Mouse (Mus musculus) megakaryocyte progenitor cell, adult 5-6 weeks (primary cell): ENCODE data around the gene Krt222. TPM values are rescaled to one million over a fixed set of nuclear protein-coding genes. Genes with fewer than 3 reads are reported as not detected.

Source experiments
- total RNA-seq, 2 experiments: library from RNA; stranded (forward) in 1 of 2; stranded (reverse) in 1 of 2; fragments of 157-497, 149-512 nt in 1 of 2; fragments of 200-1000 nt in 1 of 2; gene quantifications; 2 replicates each; pipeline versions ENCODE4 v1.2.3 to v1.2.4; 2015 to 2017

The Krt222 gene
- total RNA-seq, 2 experiments from 2014 or later = not detected

Other genes with a start within 250 kb of the Krt222 start
- 284 and 285 TPM in 2 replicates for gene Top2a, start 219.9 kb downstream of the Krt222 start, total RNA-seq (2015)
- gene Top2a, start 219.9 kb downstream of the Krt222 start, total RNA-seq (2017) = 584 and 646 TPM in 2 replicates
- 188 and 211 TPM in 2 replicates for gene Igfbp4, start 202.8 kb downstream of the Krt222 start, total RNA-seq (2015)
- 327 and 329 TPM in 2 replicates for gene Igfbp4, start 202.8 kb downstream of the Krt222 start, total RNA-seq (2017)
- gene Tns4, start 154.8 kb downstream of the Krt222 start, total RNA-seq (2015) = 2.1 and 2.4 TPM in 2 replicates
- gene Tns4, start 154.8 kb downstream of the Krt222 start, total RNA-seq (2017) = 1.4 and 1.8 TPM in 2 replicates
- gene Ccr7, start 89.0 kb downstream of the Krt222 start, total RNA-seq (2015) = 0.17 and 0.22 TPM in 2 replicates
- not detected in 2 replicates for gene Ccr7, start 89.0 kb downstream of the Krt222 start, total RNA-seq (2017)
- 95.7 and 108 TPM in 2 replicates for gene Smarce1, start 13.1 kb downstream of the Krt222 start, total RNA-seq (2015)
- 161 and 260 TPM in 2 replicates for gene Smarce1, start 13.1 kb downstream of the Krt222 start, total RNA-seq (2017)
- not detected in 2 replicates for gene Krt24, start 41.2 kb upstream of the Krt222 start, total RNA-seq (2015)
- gene Krt24, start 41.2 kb upstream of the Krt222 start, total RNA-seq (2017) = not detected in 2 replicates
- not detected in 2 replicates for gene Krt25, start 78.9 kb upstream of the Krt222 start, total RNA-seq (2015)
- gene Krt25, start 78.9 kb upstream of the Krt222 start, total RNA-seq (2017) = not detected in 2 replicates
- gene Krt26, start 93.9 kb upstream of the Krt222 start, total RNA-seq (2015) = not detected in 2 replicates
- not detected in 2 replicates for gene Krt26, start 93.9 kb upstream of the Krt222 start, total RNA-seq (2017)
- gene Krt27, start 107.0 kb upstream of the Krt222 start, total RNA-seq (2015) = not detected in 2 replicates
- gene Krt27, start 107.0 kb upstream of the Krt222 start, total RNA-seq (2017) = not detected in 2 replicates
- gene Krt28, start 130.8 kb upstream of the Krt222 start, total RNA-seq (2015) = not detected in 2 replicates
- not detected in 2 replicates for gene Krt28, start 130.8 kb upstream of the Krt222 start, total RNA-seq (2017)
- gene Krt10, start 145.3 kb upstream of the Krt222 start, total RNA-seq (2015) = 2.3 and 7.2 TPM in 2 replicates
- 0.47 TPM in 1 of 2 replicates, not detected in the other for gene Krt10, start 145.3 kb upstream of the Krt222 start, total RNA-seq (2017)
- gene Krt12, start 178.2 kb upstream of the Krt222 start, total RNA-seq (2015) = not detected in 2 replicates
- not detected in 2 replicates for gene Krt12, start 178.2 kb upstream of the Krt222 start, total RNA-seq (2017)
- gene Krt20, start 194.1 kb upstream of the Krt222 start, total RNA-seq (2015) = not detected in 2 replicates
- gene Krt20, start 194.1 kb upstream of the Krt222 start, total RNA-seq (2017) = not detected in 2 replicates
- gene Krt23, start 249.1 kb upstream of the Krt222 start, total RNA-seq (2015) = not detected in 2 replicates
- not detected in 2 replicates for gene Krt23, start 249.1 kb upstream of the Krt222 start, total RNA-seq (2017)